Mouse (Mus musculus) testis, adult 2 months (tissue): ENCODE data around the gene Lancl3.

ENCODE experiments used
- CTCF ChIP-seq: fragments of 200-500 bp; IDR thresholded peaks from 2 replicates; pipeline ENCODE4 v1.5.1; 2012; ENCODE audit warnings: low read depth, mild to moderate bottlenecking, inconsistent platforms, low read length, moderate library complexity; ENCODE audit not compliant: control insufficient read depth, insufficient read depth, insufficient replicate concordance
- POLR2A ChIP-seq: fragments of 200-500 bp; IDR thresholded peaks from 2 replicates; pipeline ENCODE4 v1.6.1; 2012; ENCODE audit warnings: low read depth, mild to moderate bottlenecking, inconsistent platforms, low read length, moderate library complexity; ENCODE audit not compliant: control insufficient read depth

DNA sequence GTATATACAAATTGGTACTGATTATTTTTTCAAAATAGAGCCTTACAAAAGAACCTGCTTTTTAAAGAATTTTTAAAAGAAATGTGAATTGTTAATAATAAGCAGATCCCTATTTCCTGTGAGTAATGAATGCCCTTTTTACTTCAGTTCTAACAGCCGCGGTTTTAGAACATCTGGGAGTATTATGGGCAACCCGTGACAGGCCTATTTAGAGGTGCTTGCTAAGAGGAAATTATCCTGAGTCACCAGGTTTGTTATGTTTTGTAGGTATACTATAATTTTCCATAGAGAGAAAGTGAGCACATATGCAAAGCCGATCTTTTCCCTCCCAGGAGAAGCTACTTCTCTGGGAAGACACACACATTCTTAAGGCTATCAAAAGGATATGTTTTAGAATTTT lies 22.0 kb downstream of the Lancl3 start:
- no peak for TF ChIP-seq CTCF
- no peak for TF ChIP-seq POLR2A
